Mouse (Mus musculus) mature B cell (primary cell): ENCODE measurements around the gene Caly.

Experiments
- in situ Hi-C: fragments of 300-500 bp; cut with MboI; formaldehyde crosslinking; loops from 2 replicates; pipeline ENCODE4 v1.14.3; 2019

Gene Caly

GRCm38 (mm10) chr7:140042728-140043127 lies 39.6 kb downstream of the Caly start:
- in situ Hi-C loops: no loop called here

GRCm38 (mm10) chr7:140037171-140037555 lies 45.2 kb downstream of the Caly start:
- in situ Hi-C loops: no loop called here

GRCm38 (mm10) chr7:140036281-140037170 lies 45.8 kb downstream of the Caly start, which contains the start of the genes Zfp511 and Tubgcp2:
Gene Zfp511, plus strand, starts transcription at chr7:140036391.
Gene Tubgcp2, minus strand, starts transcription at chr7:140036669.
- in situ Hi-C loops: no loop called here

- in situ Hi-C loops: no loop called here
These were observed 46.9 kb downstream of the Caly start for GRCm38 (mm10) chr7:140035456-140035855.

- in situ Hi-C loops: no loop called here
These were observed 49.0 kb downstream of the Caly start for GRCm38 (mm10) chr7:140033386-140033785.

GRCm38 (mm10) chr7:140032366-140032765 lies 50.0 kb downstream of the Caly start:
- in situ Hi-C loops: no loop called here

- in situ Hi-C loops: no loop called here
These were observed 50.6 kb downstream of the Caly start for GRCm38 (mm10) chr7:140031771-140032170.
